9 mouse cellular contexts compared by ENCODE assay signal in the genomic region with DNA sequence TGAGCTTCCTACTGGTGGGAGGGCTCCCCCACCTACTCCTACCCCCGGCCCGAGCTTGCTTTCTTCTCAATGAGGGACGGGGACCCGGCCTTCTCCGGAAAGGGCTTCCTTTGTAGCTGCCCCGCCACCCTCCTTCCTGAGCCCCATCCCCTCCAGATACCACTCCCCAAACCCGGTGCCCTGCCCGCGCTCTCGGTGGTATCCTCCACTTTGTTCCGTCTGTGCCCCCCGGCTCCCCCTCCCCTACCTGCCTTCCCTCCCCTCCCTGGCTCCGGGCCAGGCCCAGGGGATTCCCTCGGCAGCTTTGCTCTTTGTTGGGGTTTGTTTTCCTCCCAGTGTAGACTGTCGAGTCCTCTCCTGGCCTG. TPM values are rescaled to one million over a fixed set of nuclear protein-coding genes. Genes with fewer than 3 reads are reported as not detected.
DNase-seq lines count a peak whose midpoint lies in the region; ATAC-seq and TF ChIP-seq lines count a peak whose summit lies in the region.
"Had no signal": no experiment of that assay in that cellular context is flagged by ENCODE, and none has a peak within 500 bp of the region (broad histone marks: within the 10 kb centered on the region; RNA-seq: fewer than 3 reads in every experiment).

No protein-coding gene starts in this region.

- H3K4me3 ChIP-seq in cerebellum, adult 2 months (replicated peaks; ENCODE audit: insufficient read depth, low read depth, low read length), result peak overlapping the region; percentile 69
- H3K4me3 ChIP-seq in hindbrain, embryonic 15.5 days, result peak overlapping the region; percentile 79
- H3K4me3 ChIP-seq in midbrain, embryonic 14.5 days (replicated peaks; ENCODE audit: low read depth, low read length), result peak overlapping the region; percentile 98

- no peak for ATAC-seq in hindbrain, embryonic 15.5 days (ENCODE audit: low FRiP score, low read depth)
- peak; percentile 13; the same call in 1 of the 2 replicates for ATAC-seq in midbrain, embryonic 14.5 days (ENCODE audit: low FRiP score, low TSS enrichment)

- H3K9ac ChIP-seq in hindbrain, embryonic 15.5 days, result peak overlapping the region; percentile 83
- H3K9ac ChIP-seq in midbrain, embryonic 14.5 days (replicated peaks; ENCODE audit: low read length), result peak overlapping the region; percentile 93

- no peak for TF ChIP-seq CTCF in cerebellum, adult 2 months (IDR thresholded peaks at IDR 0.05; ENCODE audit: borderline replicate concordance, insufficient read depth, low read depth, low read length)

- no peaks in the 10 kb centered on the region for H3K27me3 ChIP-seq in cerebellum, adult 2 months (ENCODE audit: control insufficient read depth, insufficient read depth, low read length)
- no peaks in the 10 kb centered on the region for H3K27me3 ChIP-seq in hindbrain, embryonic 15.5 days
- H3K27me3 ChIP-seq in midbrain, embryonic 14.5 days (ENCODE audit: control insufficient read depth, insufficient read depth, low read length), result peaks cover 3% of the 10 kb centered on the region; the same call in 1 of the 2 replicates

- peaks cover 9% of the 10 kb centered on the region; the same call in 1 of the 2 replicates for H3K4me1 ChIP-seq in cerebellum, adult 2 months (ENCODE audit: control insufficient read depth, insufficient read depth, low read length)
- H3K4me1 ChIP-seq in hindbrain, embryonic 15.5 days (replicated peaks), result peaks cover 48% of the 10 kb centered on the region
- H3K4me1 ChIP-seq in midbrain, embryonic 14.5 days (ENCODE audit: control insufficient read depth, insufficient read depth, low read length), result peaks cover 35% of the 10 kb centered on the region

- TF ChIP-seq POLR2A in cerebellum, adult 2 months (IDR thresholded peaks at IDR 0.05; ENCODE audit: borderline replicate concordance, insufficient read depth, low read length), result no peak

- H3K27ac ChIP-seq in cerebellum, adult 2 months (ENCODE audit: insufficient read depth, low read length), result no peak overlapping the region
- peak overlapping the region; percentile 75 for H3K27ac ChIP-seq in hindbrain, embryonic 15.5 days (replicated peaks)
- peak overlapping the region; percentile 90 for H3K27ac ChIP-seq in midbrain, embryonic 14.5 days (replicated peaks; ENCODE audit: low read depth, low read length)

- H3K9me3 ChIP-seq in hindbrain, embryonic 15.5 days, result no peaks in the 10 kb centered on the region
- no peaks in the 10 kb centered on the region for H3K9me3 ChIP-seq in midbrain, embryonic 14.5 days (ENCODE audit: control insufficient read depth, low read length)

- peak overlapping the region; percentile 91 for H3K4me2 ChIP-seq in hindbrain, embryonic 15.5 days
- H3K4me2 ChIP-seq in midbrain, embryonic 14.5 days (ENCODE audit: low read length), result peak overlapping the region; percentile 95

- 2% methylated on average over 15 of the region's 15 CpGs for WGBS in cerebellum, adult 2 months
- WGBS in hindbrain, embryonic 15.5 days, result under 1% methylated on average over 15 of the region's 15 CpGs
- under 1% methylated on average over 15 of the region's 15 CpGs for whole genome bisulfite sequencing in midbrain, embryonic 14.5 days

- peaks cover 15% of the 10 kb centered on the region for H3K36me3 ChIP-seq in hindbrain, embryonic 15.5 days
- H3K36me3 ChIP-seq in midbrain, embryonic 14.5 days (ENCODE audit: control insufficient read depth, insufficient read depth, low read length), result peaks cover 26% of the 10 kb centered on the region

- peak; percentile 32 to 41 for DNase-seq in cerebellum, adult 2 months
- DNase-seq in cerebellum, postnatal 36 days, result no peak
- peak; percentile 72 for DNase-seq in retina, postnatal 1 day
- DNase-seq in retina, embryonic 14.5 days (ENCODE audit: low spot score), result no peak
- peak; percentile 72 for DNase-seq in midbrain, embryonic 14.5 days
- DNase-seq in layer of hippocampus, postnatal 25 days (ENCODE audit: extremely low spot score in 1 of 2, low spot score in 1 of 2), result no peak
- DNase-seq in frontal cortex, postnatal 14 days (ENCODE audit: low spot score in 2 of 2), result no peak

RNA-seq across cellular contexts. Expression of gene Cbx2, which starts 0.8 kb away (rescaled TPM):
- 4.1 and 4.6 TPM in 2 replicates for polyA plus RNA-seq in cerebellum, adult 2 months (2012; rRNA removed)
- 15.3 and 17.1 TPM in 2 replicates for polyA plus RNA-seq in hindbrain, embryonic 15.5 days (2015; fragmentation: Nextera tagmentation; extraction: Ambion mirVana)
- 15.6 and 20.7 TPM in 2 replicates for polyA plus RNA-seq in midbrain, embryonic 14.5 days (2014; fragmentation: Nextera tagmentation; extraction: Ambion mirVana)
- 1 to 10 TPM; 4.0 to 4.4 TPM for total RNA-seq in layer of hippocampus, postnatal 25 days (2021)

RNA-seq across cellular contexts. Expression of gene Cbx8, which starts 17.2 kb away (rescaled TPM):
- polyA plus RNA-seq in cerebellum, adult 2 months (2012; rRNA removed), result 8.7 and 10.5 TPM in 2 replicates
- 8.6 and 10.0 TPM in 2 replicates for polyA plus RNA-seq in hindbrain, embryonic 15.5 days (2015; fragmentation: Nextera tagmentation; extraction: Ambion mirVana)
- polyA plus RNA-seq in midbrain, embryonic 14.5 days (2014; fragmentation: Nextera tagmentation; extraction: Ambion mirVana), result 11.5 and 12.4 TPM in 2 replicates
- 10 to 100 TPM; 13.8 to 16.7 TPM for total RNA-seq in layer of hippocampus, postnatal 25 days (2021)

RNA-seq across cellular contexts. Expression of gene Enpp7, which starts 35.6 kb away (rescaled TPM):
- not detected in 2 replicates for polyA plus RNA-seq in cerebellum, adult 2 months (2012; rRNA removed)
- polyA plus RNA-seq in hindbrain, embryonic 15.5 days (2015; fragmentation: Nextera tagmentation; extraction: Ambion mirVana), result not detected in 2 replicates
- polyA plus RNA-seq in midbrain, embryonic 14.5 days (2014; fragmentation: Nextera tagmentation; extraction: Ambion mirVana), result not detected in 2 replicates
- not detected for total RNA-seq in layer of hippocampus, postnatal 25 days (2021)
- total RNA-seq: hematopoietic stem cell, adult 5-6 weeks had no signal

Comparison
In these comparisons a context has a peak if more than half of its experiments do, and no peak if none do; other contexts are left out.
1. DNase-seq: peak in cerebellum, adult 2 months (2 of 2), retina, postnatal 1 day (single experiment) and midbrain, embryonic 14.5 days (single experiment); none in cerebellum, postnatal 36 days (0 of 2), retina, embryonic 14.5 days (single experiment), layer of hippocampus, postnatal 25 days (0 of 2) and frontal cortex, postnatal 14 days (0 of 2).
2. Peak in every context shown above with its lines, with median percentiles within 50 percentile points of each other: H3K4me3 ChIP-seq.